Mouse (Mus musculus): Measurements from ENCODE around the gene Wdr74.

GRCm38 (mm10) chr19:8710057-8710456, 25.6 kb upstream of the Wdr74 start:
- TF ChIP-seq POLR2A (IDR thresholded peaks at IDR 0.05; ENCODE audit: low read depth, low read length) (no peak), CTCF (IDR thresholded peaks at IDR 0.05; ENCODE audit: extremely low read depth, insufficient read length, insufficient replicate concordance, low read depth, low read length) (no peak)

All from small intestine, adult 2 months (tissue).